Mouse (Mus musculus): ENCODE measurements around the gene Npepps. TPM values are rescaled to one million over a fixed set of nuclear protein-coding genes. Genes with fewer than 3 reads are reported as not detected.
"Not testable (repeated sequence)": the region's sequence is repeated elsewhere in the genome, so short reads cannot be mapped to it uniquely, and the experiment has no call there.

Gene Npepps
- total RNA-seq, 2 experiments from 2014 or later = 56.4 to 67.9 TPM

DNA sequence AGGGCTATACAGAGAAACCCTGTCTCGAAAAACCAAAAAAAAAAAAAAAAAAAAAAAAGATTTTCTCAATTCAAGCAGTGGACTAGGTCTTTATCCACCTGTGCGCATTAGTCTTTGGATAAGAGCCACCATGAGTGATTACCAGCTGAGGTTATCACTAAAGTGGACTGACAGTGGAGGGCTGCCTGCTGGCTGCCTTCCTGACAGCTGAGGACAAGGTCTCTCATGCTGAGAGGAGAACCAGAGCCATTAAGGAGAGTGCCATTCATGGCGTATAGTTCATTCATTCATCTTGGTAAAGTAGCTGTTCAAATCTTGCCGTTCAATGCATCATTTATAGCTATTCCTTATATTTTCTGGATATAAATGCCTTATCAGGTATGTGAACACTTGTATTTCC, 16.1 kb upstream of the Npepps start:
- no peak for DNase-seq (ENCODE audit: low spot score)

DNA sequence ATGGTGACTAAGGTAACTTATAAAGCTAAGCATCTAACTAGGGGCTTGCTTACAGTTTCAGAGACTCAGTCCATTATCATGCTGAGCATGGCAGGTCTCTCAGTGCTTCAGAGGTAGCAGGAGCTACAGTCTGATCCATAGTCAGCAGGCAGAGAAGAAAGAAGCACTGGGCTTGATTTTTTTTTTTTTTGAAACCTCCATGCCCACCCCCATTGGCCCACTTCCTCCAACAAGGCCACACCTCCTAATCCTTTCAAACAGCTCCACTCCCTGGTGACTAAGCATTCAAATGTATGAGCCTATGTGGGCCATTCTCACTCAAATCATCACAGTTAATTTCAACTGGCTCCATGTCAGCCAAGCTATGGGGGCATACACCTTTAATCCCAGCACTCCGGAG, 12.3 kb upstream of the Npepps start:
- DNase-seq (ENCODE audit: low spot score) = no peak

DNA sequence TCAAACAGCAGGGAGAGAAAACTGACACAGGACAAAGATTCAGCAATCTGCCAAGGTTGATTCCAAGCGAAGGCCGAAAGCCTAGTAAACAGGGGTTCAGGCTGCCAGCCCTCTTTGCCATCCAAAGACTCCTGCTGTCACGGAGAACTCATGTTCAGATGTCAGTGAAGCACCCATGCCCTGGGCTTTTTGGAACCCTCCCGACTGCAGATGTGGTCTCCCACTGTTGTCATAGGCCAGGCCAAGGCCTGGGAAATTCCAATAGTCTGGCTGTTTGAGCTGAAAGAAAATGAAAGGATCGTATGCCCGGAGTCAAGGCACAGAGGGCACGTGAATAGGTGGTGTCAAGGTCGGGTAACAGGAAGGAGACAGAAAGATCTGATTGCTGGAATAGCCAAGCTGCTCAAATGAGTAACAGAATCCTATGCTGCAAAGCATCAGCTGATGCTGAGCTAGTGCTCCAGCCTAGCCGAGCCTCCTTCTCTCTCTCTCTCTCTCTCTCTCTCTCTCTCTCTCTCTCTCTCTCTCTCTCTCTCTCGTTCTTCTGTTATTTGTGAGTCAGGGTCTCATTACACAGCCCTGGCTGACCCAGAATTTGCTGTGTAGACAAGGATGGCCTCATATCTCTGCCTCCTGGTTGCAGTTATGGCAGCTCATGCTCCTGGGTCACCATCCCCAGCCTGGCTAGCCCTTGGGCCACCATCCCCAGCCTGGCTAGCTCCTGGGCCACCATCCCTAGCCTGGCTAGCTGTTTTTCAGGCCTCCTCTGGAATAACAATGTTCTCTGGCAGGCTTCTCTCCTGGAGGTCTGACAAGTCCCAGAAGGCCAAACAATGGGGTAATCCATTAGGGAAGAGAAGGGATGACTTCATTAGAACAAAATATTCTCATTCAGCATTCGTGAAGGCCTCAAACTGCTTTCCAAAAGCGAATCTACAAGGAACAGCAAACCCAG, 9.1 kb upstream of the Npepps start:
- DNase-seq (ENCODE audit: low spot score) = peak; percentile 86

DNA sequence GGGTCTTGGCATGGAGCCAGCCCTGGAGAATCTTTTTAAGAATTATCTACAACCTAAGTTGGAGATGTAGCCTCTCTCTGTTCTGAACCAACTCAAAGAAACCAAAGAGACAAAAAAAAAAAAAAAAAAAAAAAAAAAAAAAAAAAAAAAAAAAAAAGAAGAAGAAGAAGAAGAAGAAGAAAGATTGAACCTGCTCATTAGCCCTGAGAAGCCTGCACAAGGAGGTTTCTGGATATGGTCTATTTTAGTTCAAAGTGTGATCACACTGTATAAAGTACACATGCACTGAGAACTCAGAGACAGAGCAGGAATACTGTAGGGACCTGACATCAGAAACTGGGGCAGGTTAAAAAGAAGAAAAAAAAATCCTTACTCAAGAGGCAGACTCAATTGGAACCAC, 7.2 kb upstream of the Npepps start:
- no peak for DNase-seq (ENCODE audit: low spot score)

- DNase-seq (ENCODE audit: low spot score) = no peak
These were observed 6.5 kb upstream of the Npepps start for GRCm38 (mm10) chr11:97286973-97287372.

DNA sequence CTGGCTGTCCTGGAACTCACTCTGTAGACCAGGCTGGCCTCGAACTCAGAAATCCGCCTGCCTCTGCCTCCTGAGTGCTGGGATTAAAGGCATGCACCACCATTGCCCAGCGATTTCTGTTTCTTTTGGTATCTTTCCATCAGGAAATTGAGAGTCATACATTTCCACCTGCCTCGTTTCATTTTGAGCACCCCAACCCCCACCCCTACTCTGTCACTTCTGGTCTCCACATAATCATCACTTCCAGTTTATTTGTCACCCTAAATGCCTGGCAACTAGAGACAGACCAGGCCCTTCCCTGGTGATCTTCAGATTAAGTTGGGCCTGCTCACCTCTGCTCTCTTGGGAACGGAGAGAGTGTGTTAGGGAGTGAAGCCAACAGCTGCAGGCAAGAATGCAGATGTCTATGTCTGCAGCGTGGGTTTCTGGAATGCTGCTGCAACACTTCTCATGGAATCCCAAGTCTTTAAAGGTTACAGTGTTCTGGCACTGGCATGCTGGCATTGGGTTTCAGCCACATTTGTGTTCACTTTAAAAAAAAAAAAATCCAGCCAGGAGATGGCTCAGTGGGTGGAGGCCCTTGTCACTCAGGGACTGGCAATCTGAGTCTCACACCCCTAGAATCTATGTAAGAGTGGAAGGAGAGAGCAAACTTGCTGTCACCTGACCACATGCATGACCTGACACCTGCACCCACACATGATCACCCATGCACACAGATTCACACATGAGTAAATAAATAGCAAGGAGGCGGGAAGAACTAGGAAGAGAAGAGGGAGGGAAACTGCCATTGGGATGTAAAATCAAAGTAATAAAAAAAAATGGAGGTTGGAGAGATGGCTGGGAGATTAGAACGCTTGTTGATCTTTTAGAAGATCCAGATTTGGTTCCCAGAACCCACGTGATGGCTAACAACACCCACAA, 5.7 kb upstream of the Npepps start:
- DNase-seq (ENCODE audit: low spot score) = no peak

DNA sequence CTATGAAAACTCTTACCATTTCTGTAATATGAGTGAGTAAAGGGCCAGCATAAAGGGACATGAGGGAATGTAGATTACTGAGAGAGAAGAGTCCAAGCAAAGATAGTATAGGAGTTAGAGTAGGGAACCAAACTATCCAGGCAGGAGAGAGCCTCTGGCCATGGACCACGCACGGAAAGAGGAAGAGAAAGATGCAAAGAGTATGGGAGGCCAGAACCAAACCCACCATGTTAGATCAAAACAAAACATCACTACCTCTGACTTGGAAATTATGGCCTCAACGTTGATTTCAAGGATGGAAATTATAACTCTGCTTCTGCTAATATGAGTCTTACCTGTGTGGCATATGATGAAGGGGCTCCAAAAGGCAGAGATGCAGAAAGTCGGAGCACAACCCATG, 4.4 kb upstream of the Npepps start:
- DNase-seq (ENCODE audit: low spot score) = no peak

DNA sequence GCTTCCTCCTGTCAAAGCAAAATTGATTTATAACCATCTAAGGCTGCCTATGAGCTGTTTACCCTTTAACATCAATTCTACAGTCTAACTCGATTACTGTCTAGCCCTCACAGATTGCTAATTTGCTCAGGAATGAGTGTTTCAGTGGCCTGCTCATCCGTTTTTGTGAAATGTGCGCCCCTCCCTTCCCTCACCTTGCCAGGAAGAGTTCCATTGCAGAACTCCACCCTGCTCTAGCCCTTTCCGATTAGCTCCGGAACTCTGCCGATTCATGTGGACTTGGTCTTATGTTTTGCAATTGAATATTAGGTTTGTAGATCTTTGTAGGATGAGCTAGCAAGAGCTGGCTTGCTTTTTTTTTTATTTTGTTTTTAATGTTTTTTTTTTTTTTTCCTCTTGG, 1.7 kb upstream of the Npepps start:
- DNase-seq (ENCODE audit: low spot score) = no peak

DNA sequence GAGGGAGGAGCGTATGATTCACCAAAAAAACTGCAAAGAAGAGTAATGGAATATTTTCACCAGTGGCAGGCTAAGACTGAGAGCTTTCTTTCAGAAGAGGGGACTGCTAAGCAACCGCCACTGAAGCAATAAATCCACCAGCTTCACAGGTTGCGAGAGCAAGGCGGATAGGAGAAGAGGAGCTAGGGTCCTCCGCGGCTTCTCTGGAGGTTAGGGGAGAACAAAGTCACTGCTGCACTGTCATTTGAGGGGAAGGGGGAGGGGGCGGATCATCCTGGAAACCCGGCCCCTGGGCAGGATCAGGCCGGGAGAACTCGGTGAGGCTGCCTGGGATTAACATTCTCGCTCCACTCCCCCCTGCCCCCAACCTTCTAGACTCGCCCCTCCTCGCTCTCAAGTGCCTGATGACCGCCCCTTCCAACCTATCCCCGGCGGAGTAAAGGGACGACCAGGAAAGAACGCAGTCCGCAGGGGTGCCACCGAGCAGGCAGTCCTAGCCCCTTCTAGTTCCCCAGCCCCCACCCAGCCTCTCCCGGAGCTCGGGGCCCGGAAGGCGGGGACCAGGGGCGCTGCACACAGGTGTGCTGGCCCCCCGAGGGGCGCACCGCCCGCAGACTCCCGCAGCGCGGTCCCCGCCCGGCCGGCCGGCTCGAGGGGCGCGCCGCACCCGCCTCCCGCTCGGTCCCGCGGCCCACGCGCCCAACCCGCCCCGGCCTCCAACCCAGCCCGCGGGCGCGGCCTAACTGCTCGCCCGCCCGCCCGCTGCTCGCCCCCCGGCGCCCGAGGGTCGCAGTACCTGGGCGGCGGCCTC, 828 bp downstream of the Npepps start:
- DNase-seq (ENCODE audit: low spot score) = peak; percentile 37

DNA sequence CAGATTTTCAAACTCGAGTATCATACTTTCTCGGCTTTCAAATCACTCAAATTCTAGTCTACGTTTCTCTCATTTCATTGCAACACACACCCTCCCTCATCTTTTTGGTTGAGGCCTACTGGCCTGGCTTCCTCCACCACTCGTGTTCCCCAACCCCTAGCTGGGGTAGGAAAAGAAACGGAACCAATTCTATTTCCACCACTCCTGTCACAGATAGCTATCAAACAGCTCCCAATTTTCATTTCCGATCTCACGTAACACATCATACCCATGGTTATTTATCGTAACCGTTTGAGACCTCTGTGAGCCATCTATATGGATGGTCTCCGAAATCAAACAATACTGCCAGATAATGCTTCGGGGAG, 1.4 kb downstream of the Npepps start:
- DNase-seq (ENCODE audit: low spot score) = no peak

DNA sequence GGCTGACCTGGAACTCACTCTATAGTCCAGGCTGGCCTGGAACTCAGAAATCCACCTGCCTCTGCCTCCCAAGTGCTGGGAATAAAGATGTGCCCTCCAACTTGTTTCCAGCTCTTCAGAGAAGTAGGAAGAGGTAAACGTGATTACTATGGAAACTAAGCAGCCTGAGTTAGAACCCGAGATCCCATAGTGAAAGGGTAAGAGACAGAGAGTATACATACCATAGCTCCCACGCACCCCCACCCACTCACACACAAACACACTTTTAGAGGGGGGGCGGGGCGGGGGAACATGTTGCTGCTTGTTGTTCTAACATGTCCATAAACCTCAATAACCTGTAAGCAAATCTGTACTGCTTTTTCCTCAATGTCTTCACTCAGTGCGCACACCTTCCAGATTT, 2.0 kb downstream of the Npepps start:
- DNase-seq (ENCODE audit: low spot score) = no peak

DNA sequence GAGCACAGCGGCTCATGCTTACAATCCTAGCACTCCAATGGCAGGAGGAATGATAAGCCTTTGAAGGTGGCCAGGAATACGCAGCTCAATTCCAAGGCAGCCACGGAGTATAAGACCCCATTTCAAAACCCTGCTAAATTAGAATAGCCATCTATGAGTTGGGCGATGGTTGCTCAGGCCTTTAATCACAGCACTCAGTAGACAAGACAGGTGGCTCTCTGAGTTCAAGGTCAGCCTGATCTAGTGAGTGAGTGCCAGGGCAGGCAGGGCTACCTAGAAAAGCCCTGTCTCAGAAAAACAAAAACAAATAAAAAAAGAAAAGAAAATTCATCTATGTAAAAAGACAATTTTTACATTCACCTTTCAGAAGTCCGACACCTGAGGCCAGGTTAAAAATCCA, 3.3 kb downstream of the Npepps start:
- DNase-seq (ENCODE audit: low spot score) = no peak

- DNase-seq (ENCODE audit: low spot score) = no peak
These were observed 4.4 kb downstream of the Npepps start for GRCm38 (mm10) chr11:97276019-97276418.

- no peak for DNase-seq (ENCODE audit: low spot score)
These were observed 5.1 kb downstream of the Npepps start for GRCm38 (mm10) chr11:97275349-97275748.

GRCm38 (mm10) chr11:97274947-97275346, 5.5 kb downstream of the Npepps start:
- DNase-seq (ENCODE audit: low spot score) = not testable (repeated sequence)

DNA sequence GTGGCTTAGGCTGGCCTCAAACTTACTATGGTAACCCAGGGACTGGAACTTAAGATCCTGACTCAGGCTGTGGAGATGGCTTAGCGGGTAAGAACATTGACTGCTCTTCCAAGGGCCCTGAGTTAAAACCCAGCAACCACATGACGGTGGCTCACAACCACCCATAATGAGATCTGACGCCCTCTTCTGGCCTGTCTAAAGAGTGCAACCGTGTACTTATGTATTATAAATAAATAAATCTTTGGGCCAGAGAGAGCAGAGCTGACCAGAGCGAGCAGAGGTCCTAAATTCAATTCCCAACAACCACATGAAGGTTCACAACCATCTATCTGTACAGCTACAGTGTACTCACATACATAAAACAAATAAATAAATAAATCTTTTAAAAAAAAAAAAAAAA, 6.8 kb downstream of the Npepps start:
- no peak for DNase-seq (ENCODE audit: low spot score)

DNA sequence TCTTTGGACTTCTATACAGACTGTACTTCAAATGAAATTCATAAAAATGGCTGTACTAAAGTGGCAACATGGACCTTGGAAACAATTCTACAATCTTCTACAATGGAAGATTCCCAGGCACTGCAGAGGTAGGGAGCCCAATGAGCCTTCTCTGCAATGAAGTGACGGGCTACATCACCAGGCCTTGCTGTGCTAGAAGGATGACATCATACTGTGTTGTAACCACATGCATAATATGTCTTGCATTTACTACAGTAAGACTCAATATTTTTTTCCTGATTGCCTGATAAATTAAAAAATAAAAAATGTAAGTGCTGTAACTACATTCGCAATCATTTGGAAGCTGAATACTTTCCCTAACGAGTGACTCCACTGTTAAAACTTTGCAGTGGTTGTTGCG, 7.6 kb downstream of the Npepps start:
- no peak for DNase-seq (ENCODE audit: low spot score)

GRCm38 (mm10) chr11:97270004-97270403, 10.4 kb downstream of the Npepps start:
- DNase-seq (ENCODE audit: low spot score) = not testable (repeated sequence)

DNA sequence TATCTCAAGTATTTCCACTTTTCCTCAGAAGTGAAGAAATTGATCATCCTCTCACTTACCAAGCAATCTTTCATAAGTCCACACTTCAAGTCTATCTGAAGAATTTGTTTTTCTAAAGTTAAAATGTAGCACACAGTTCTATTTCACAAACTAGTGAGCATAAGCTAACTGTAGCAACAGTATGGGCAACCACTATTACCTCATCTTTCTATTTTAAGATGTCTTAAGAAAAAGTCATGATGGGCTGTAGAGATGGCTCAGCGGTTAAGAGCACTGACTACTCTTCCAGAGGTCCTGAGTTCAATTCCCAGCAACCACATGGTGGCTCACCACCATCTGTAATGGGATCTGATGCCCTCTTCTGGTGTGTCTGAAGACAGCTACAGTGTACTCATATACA, 13.9 kb downstream of the Npepps start:
- DNase-seq (ENCODE audit: low spot score) = not testable (repeated sequence)

GRCm38 (mm10) chr11:97249649-97250048, 30.8 kb downstream of the Npepps start:
- DNase-seq (ENCODE audit: low spot score) = not testable (repeated sequence)

GRCm38 (mm10) chr11:97246510-97247159, 33.8 kb downstream of the Npepps start:
- no peak for DNase-seq (ENCODE audit: low spot score)
